ENCODE assay signal across 26 mouse cellular contexts in the genomic region with DNA sequence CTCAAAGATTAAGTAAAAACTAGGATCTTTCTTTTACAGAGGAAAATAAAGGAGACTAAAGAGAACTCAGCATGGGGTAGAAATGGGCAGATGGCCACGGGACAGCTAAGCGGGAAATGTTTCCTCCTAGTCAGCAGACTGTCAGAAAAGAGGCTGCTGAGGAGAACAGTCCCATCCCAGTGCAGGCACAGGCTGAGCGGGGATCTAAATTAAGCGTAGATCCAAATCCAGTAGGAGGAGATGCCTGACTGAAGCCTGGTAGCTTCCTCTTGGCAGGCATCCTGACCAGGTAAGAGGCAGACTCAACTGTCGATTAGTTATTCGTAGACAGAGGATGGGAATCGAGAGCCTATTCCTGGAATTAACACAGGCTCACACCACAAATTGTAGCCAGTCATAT.
DNase-seq lines count a peak whose midpoint lies in the region; ATAC-seq and TF ChIP-seq lines count a peak whose summit lies in the region.
"Had no signal": no experiment of that assay in that cellular context is flagged by ENCODE, and none has a peak within 500 bp of the region (broad histone marks: within the 10 kb centered on the region; RNA-seq: fewer than 3 reads in every experiment).

No protein-coding gene starts in this region.

- H3K9me3 ChIP-seq in hindbrain, postnatal 0 days (ENCODE audit: low read length), result no peaks in the 10 kb centered on the region
- H3K9me3 ChIP-seq in hindbrain, embryonic 13.5 days, result no peaks in the 10 kb centered on the region
- H3K9me3 ChIP-seq: embryonic facial prominence, embryonic 12.5 days; embryonic facial prominence, embryonic 15.5 days; forebrain, embryonic 12.5 days; heart, embryonic 12.5 days; heart, embryonic 15.5 days; hindbrain, embryonic 10.5 days had no signal

- no peak for ATAC-seq in hindbrain, postnatal 0 days
- no peak for ATAC-seq in hindbrain, embryonic 13.5 days (ENCODE audit: low FRiP score)
- ATAC-seq: CD4-positive, CD25-positive, alpha-beta regulatory T cell, adult 4 months; forebrain, embryonic 16.5 days; intestine, postnatal 0 days had no signal

- no peak overlapping the region for H3K9ac ChIP-seq in hindbrain, postnatal 0 days (replicated peaks; ENCODE audit: low read length)
- no peak overlapping the region for H3K9ac ChIP-seq in hindbrain, embryonic 13.5 days
- H3K9ac ChIP-seq: embryonic facial prominence, embryonic 12.5 days; embryonic facial prominence, embryonic 15.5 days; forebrain, embryonic 12.5 days; heart, embryonic 12.5 days; heart, embryonic 15.5 days; hindbrain, embryonic 14.5 days had no signal

- no peak for TF ChIP-seq CTCF in hindbrain, postnatal 0 days (IDR thresholded peaks at IDR 0.05; ENCODE audit: low read depth)

- no peak overlapping the region for H3K4me2 ChIP-seq in hindbrain, postnatal 0 days (ENCODE audit: low read depth, low read length)
- no peak overlapping the region for H3K4me2 ChIP-seq in hindbrain, embryonic 13.5 days
- H3K4me2 ChIP-seq: embryonic facial prominence, embryonic 12.5 days; embryonic facial prominence, embryonic 15.5 days; forebrain, embryonic 12.5 days; heart, embryonic 12.5 days; heart, embryonic 15.5 days; hindbrain, embryonic 14.5 days had no signal

- H3K4me3 ChIP-seq in hindbrain, postnatal 0 days (ENCODE audit: low read length), result no peak overlapping the region
- H3K4me3 ChIP-seq in hindbrain, embryonic 13.5 days, result no peak overlapping the region
- H3K4me3 ChIP-seq: embryonic facial prominence, embryonic 12.5 days; embryonic facial prominence, embryonic 15.5 days; forebrain, embryonic 12.5 days; heart, embryonic 12.5 days; heart, embryonic 15.5 days; hindbrain, embryonic 10.5 days had no signal

- H3K36me3 ChIP-seq in hindbrain, postnatal 0 days (ENCODE audit: insufficient read depth, low read length), result no peaks in the 10 kb centered on the region
- H3K36me3 ChIP-seq in hindbrain, embryonic 13.5 days, result no peaks in the 10 kb centered on the region
- H3K36me3 ChIP-seq: embryonic facial prominence, embryonic 12.5 days; embryonic facial prominence, embryonic 15.5 days; forebrain, embryonic 12.5 days; heart, embryonic 12.5 days; heart, embryonic 15.5 days; hindbrain, embryonic 10.5 days had no signal

- no peaks in the 10 kb centered on the region for H3K4me1 ChIP-seq in hindbrain, postnatal 0 days (ENCODE audit: insufficient read depth, low read length)
- no peaks in the 10 kb centered on the region for H3K4me1 ChIP-seq in hindbrain, embryonic 13.5 days (replicated peaks)
- H3K4me1 ChIP-seq: embryonic facial prominence, embryonic 12.5 days; embryonic facial prominence, embryonic 15.5 days; forebrain, embryonic 12.5 days; heart, embryonic 12.5 days; heart, embryonic 15.5 days; hindbrain, embryonic 10.5 days had no signal

- DNase-seq in cerebellum, postnatal 14 days, result peak; percentile 9 to 15
- no peak for DNase-seq in cerebellum, adult 8-10 months
- peak; percentile 6 for DNase-seq in hindbrain, postnatal 0 days (ENCODE audit: low spot score)
- peak; percentile 8 for DNase-seq in right cerebral cortex, adult 18-20 months
- DNase-seq in right cerebral cortex, postnatal 14 days, result no peak
- DNase-seq in adrenal gland, postnatal 25 days, result no peak
- DNase-seq: adrenal gland, adult 2 months; adrenal gland, postnatal 14 days; cerebellum, adult 11-12 months; cerebellum, adult 9-10 months; gastrocnemius, postnatal 25 days; heart, adult 18-20 months; heart, postnatal 10 days; heart, postnatal 36 days; kidney, adult 2 months had no signal

- H3K27me3 ChIP-seq in hindbrain, postnatal 0 days (ENCODE audit: insufficient read depth, low read length), result no peaks in the 10 kb centered on the region
- no peaks in the 10 kb centered on the region for H3K27me3 ChIP-seq in hindbrain, embryonic 13.5 days
- H3K27me3 ChIP-seq: embryonic facial prominence, embryonic 12.5 days; embryonic facial prominence, embryonic 15.5 days; forebrain, embryonic 12.5 days; heart, embryonic 12.5 days; heart, embryonic 15.5 days had no signal

- H3K27ac ChIP-seq in hindbrain, postnatal 0 days, result no peak overlapping the region
- no peak overlapping the region for H3K27ac ChIP-seq in hindbrain, embryonic 13.5 days
- H3K27ac ChIP-seq: embryonic facial prominence, embryonic 12.5 days; embryonic facial prominence, embryonic 15.5 days; forebrain, embryonic 12.5 days; heart, embryonic 15.5 days; hindbrain, embryonic 10.5 days; hindbrain, embryonic 14.5 days had no signal

- 68% methylated on average over 7 of the region's 7 CpGs for WGBS in hindbrain, postnatal 0 days
- 79% methylated on average over 7 of the region's 7 CpGs for WGBS in hindbrain, embryonic 13.5 days

Comparison
In these comparisons a context has a peak if more than half of its experiments do, and no peak if none do; other contexts are left out.
1. DNase-seq: peak in cerebellum, postnatal 14 days (2 of 2), hindbrain, postnatal 0 days (single experiment) and right cerebral cortex, adult 18-20 months (single experiment); none in cerebellum, adult 8-10 months (single experiment), right cerebral cortex, postnatal 14 days (single experiment) and adrenal gland, postnatal 25 days (single experiment).